Mouse (Mus musculus): ENCODE measurements around the gene Ntn1. TPM values are rescaled to one million over a fixed set of nuclear protein-coding genes. Genes with fewer than 3 reads are reported as not detected.

Ntn1 gene
- polyA plus RNA-seq, 1 experiment from 2014 or later, result 7.0 TPM

GRCm38 (mm10) chr11:68386589-68387440, 13.8 kb downstream of the Ntn1 start:
- Histone ChIP-seq H3K4me1 (peaks cover 63% of the 10 kb centered on the region), H3K9me3 (no peaks in the 10 kb centered on the region), H3K4me3 (peak overlapping the region; percentile 77), H3K27ac (peak overlapping the region; percentile 89), H3K36me3 (no peaks in the 10 kb centered on the region), H3K27me3 (ENCODE audit: insufficient read depth, poor library complexity, severe bottlenecking) (peaks cover 98% of the 10 kb centered on the region)
- 2% methylated on average over 84 of the region's 90 CpGs for WGBS
- no peak for DNase-seq (ENCODE audit: low spot score)

GRCm38 (mm10) chr11:68385921-68386588, 14.6 kb downstream of the Ntn1 start:
- H3K36me3 ChIP-seq, result no peaks in the 10 kb centered on the region
- H3K27ac ChIP-seq, result peak overlapping the region; percentile 89
- peaks cover 56% of the 10 kb centered on the region for H3K4me1 ChIP-seq
- H3K27me3 ChIP-seq (ENCODE audit: insufficient read depth, poor library complexity, severe bottlenecking), result peaks cover 98% of the 10 kb centered on the region
- WGBS, result under 1% methylated on average over 68 of the region's 68 CpGs
- H3K9me3 ChIP-seq, result no peaks in the 10 kb centered on the region
- no peak for DNase-seq (ENCODE audit: low spot score)
- peak overlapping the region; percentile 77 for H3K4me3 ChIP-seq

GRCm38 (mm10) chr11:68385021-68385821, 15.4 kb downstream of the Ntn1 start:
- under 1% methylated on average over 94 of the region's 94 CpGs for WGBS
- peak overlapping the region; percentile 89 for H3K27ac ChIP-seq
- H3K9me3 ChIP-seq, result no peaks in the 10 kb centered on the region
- peaks cover 98% of the 10 kb centered on the region for H3K27me3 ChIP-seq (ENCODE audit: insufficient read depth, poor library complexity, severe bottlenecking)
- H3K4me1 ChIP-seq, result peaks cover 48% of the 10 kb centered on the region
- H3K36me3 ChIP-seq, result no peaks in the 10 kb centered on the region
- no peak for DNase-seq (ENCODE audit: low spot score)
- peak overlapping the region; percentile 77 for H3K4me3 ChIP-seq

GRCm38 (mm10) chr11:68384592-68385020, 16.0 kb downstream of the Ntn1 start:
- peak overlapping the region; percentile 77 for H3K4me3 ChIP-seq
- H3K36me3 ChIP-seq, result no peaks in the 10 kb centered on the region
- no peaks in the 10 kb centered on the region for H3K9me3 ChIP-seq
- H3K4me1 ChIP-seq, result peaks cover 47% of the 10 kb centered on the region
- H3K27ac ChIP-seq, result peak overlapping the region; percentile 89
- under 1% methylated on average over 27 of the region's 27 CpGs for WGBS
- H3K27me3 ChIP-seq (ENCODE audit: insufficient read depth, poor library complexity, severe bottlenecking), result peaks cover 95% of the 10 kb centered on the region
- no peak for DNase-seq (ENCODE audit: low spot score)

GRCm38 (mm10) chr11:68384131-68384530, 16.5 kb downstream of the Ntn1 start:
- no peak overlapping the region; the same call in 1 of the 2 replicates for H3K27ac ChIP-seq
- no peak for DNase-seq (ENCODE audit: low spot score)
- WGBS, result 8% methylated on average over 12 of the region's 12 CpGs
- H3K4me3 ChIP-seq, result peak overlapping the region; percentile 77
- peaks cover 95% of the 10 kb centered on the region for H3K27me3 ChIP-seq (ENCODE audit: insufficient read depth, poor library complexity, severe bottlenecking)
- peaks cover 49% of the 10 kb centered on the region for H3K4me1 ChIP-seq
- no peaks in the 10 kb centered on the region for H3K36me3 ChIP-seq
- no peaks in the 10 kb centered on the region for H3K9me3 ChIP-seq

- Histone ChIP-seq H3K4me1 (peaks cover 55% of the 10 kb centered on the region), H3K4me3 (peak overlapping the region; percentile 77; the same call in 1 of the 2 replicates), H3K27me3 (ENCODE audit: insufficient read depth, poor library complexity, severe bottlenecking) (peaks cover 95% of the 10 kb centered on the region), H3K9me3 (no peaks in the 10 kb centered on the region), H3K27ac (no peak overlapping the region), H3K36me3 (no peaks in the 10 kb centered on the region)
- 6% methylated on average over 10 of the region's 10 CpGs for WGBS
- no peak for DNase-seq (ENCODE audit: low spot score)
Observed at GRCm38 (mm10) chr11:68383519-68383918, 17.1 kb downstream of the Ntn1 start.

DNA sequence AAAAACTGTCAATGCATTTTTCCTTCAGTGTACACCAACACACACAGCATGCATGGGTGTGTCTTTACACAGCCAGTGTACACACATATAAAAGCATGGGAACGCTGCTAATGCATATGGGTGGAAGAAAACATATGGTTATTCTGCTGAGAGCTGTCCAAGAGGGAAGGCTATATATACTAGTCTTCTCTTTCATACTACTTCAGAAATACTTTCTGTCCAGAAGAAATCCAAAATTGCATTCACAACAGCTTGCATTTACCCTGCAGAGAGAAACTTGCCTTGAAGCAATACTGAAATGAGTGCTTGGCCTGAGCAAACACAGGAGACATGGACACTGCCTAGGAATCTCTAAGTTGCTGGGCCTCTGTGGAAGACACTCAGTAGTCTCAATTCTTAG, 18.8 kb downstream of the Ntn1 start:
- H3K4me3 ChIP-seq, result no peak overlapping the region
- no peak for DNase-seq (ENCODE audit: low spot score)
- H3K4me1 ChIP-seq, result peaks cover 47% of the 10 kb centered on the region
- H3K36me3 ChIP-seq, result 0 out of 2 replicates have a peak, but pooled peaks cover 5% of the 10 kb centered on the region
- no peaks in the 10 kb centered on the region for H3K9me3 ChIP-seq
- WGBS, result 76% methylated on average over 1 of the region's 1 CpGs
- no peak overlapping the region for H3K27ac ChIP-seq
- H3K27me3 ChIP-seq (ENCODE audit: insufficient read depth, poor library complexity, severe bottlenecking), result peaks cover 88% of the 10 kb centered on the region

- H3K4me1 ChIP-seq, result peaks cover 42% of the 10 kb centered on the region
- peaks cover 88% of the 10 kb centered on the region for H3K27me3 ChIP-seq (ENCODE audit: insufficient read depth, poor library complexity, severe bottlenecking)
- no peaks in the 10 kb centered on the region for H3K9me3 ChIP-seq
- H3K4me3 ChIP-seq, result no peak overlapping the region
- 0 out of 2 replicates have a peak, but pooled peaks cover 5% of the 10 kb centered on the region for H3K36me3 ChIP-seq
- H3K27ac ChIP-seq, result no peak overlapping the region
- 76% methylated on average over 9 of the region's 9 CpGs for WGBS
- DNase-seq (ENCODE audit: low spot score), result no peak
Observed at GRCm38 (mm10) chr11:68381318-68381717, 19.3 kb downstream of the Ntn1 start.

- Histone ChIP-seq H3K9me3 (no peaks in the 10 kb centered on the region), H3K36me3 (0 out of 2 replicates have a peak, but pooled peaks cover 5% of the 10 kb centered on the region), H3K27me3 (ENCODE audit: insufficient read depth, poor library complexity, severe bottlenecking) (peaks cover 75% of the 10 kb centered on the region), H3K27ac (no peak overlapping the region), H3K4me3 (no peak overlapping the region), H3K4me1 (peaks cover 25% of the 10 kb centered on the region)
- WGBS, result 21% methylated on average over 16 of the region's 16 CpGs
- DNase-seq (ENCODE audit: low spot score), result no peak
Observed at GRCm38 (mm10) chr11:68378946-68379764, 21.5 kb downstream of the Ntn1 start.

DNA sequence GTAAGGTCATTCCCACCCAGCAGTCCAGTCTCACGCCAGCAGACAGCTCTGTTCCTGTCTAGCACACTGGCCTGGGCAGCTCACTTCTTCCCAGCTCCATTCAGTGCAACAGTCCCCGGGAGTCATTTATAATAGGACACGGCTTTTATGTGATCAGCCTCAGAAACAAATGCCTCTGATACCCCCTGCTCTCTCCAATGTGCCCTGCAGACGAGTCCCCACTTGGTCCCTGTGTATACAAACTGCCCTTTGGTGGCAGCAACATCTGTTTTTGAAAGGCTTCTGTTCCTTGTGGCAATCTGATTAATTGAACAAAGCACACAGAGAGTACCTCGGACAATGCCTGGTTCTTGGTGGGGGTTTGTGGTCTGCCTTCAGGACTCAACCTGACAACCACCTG, 22.2 kb downstream of the Ntn1 start:
- 44% methylated on average over 5 of the region's 5 CpGs for WGBS
- 0 out of 2 replicates have a peak, but pooled peaks cover 5% of the 10 kb centered on the region for H3K36me3 ChIP-seq

GRCm38 (mm10) chr11:68373105-68373504, 27.5 kb downstream of the Ntn1 start:
- no peak overlapping the region for H3K27ac ChIP-seq
- DNase-seq (ENCODE audit: low spot score), result no peak
- 61% methylated on average over 10 of the region's 10 CpGs for WGBS
- H3K27me3 ChIP-seq (ENCODE audit: insufficient read depth, poor library complexity, severe bottlenecking), result peaks cover 29% of the 10 kb centered on the region
- H3K36me3 ChIP-seq, result 0 out of 2 replicates have a peak, but pooled peaks cover 5% of the 10 kb centered on the region
- no peak overlapping the region for H3K4me3 ChIP-seq
- H3K4me1 ChIP-seq, result peaks cover 27% of the 10 kb centered on the region
- no peaks in the 10 kb centered on the region for H3K9me3 ChIP-seq

More for the DNA sequence above, 22.2 kb downstream of the Ntn1 start:
- H3K4me1 ChIP-seq, result peaks cover 30% of the 10 kb centered on the region
- no peak overlapping the region for H3K27ac ChIP-seq
- no peak for DNase-seq (ENCODE audit: low spot score)
- no peak overlapping the region for H3K4me3 ChIP-seq
- no peaks in the 10 kb centered on the region for H3K9me3 ChIP-seq
- H3K27me3 ChIP-seq (ENCODE audit: insufficient read depth, poor library complexity, severe bottlenecking), result peaks cover 70% of the 10 kb centered on the region

DNA sequence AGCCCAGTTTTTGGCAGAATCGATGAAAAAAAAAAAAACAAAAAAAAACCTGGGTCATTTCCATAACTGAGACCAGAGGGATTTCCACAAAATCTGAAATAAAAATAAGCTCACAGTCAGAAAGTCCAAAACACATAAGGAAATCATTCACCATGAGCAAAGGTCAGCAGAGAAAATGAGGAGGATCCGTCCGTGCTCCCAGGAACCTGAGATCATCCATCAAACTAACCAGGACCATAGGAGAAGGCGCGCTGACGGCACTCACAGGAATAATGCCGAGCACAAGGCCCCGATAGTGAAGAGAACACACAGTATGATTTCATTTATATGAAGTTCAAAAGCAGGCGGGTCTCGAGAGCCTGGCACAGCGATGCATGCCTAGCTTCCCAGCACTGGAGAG, 29.0 kb downstream of the Ntn1 start:
- Histone ChIP-seq H3K27me3 (ENCODE audit: insufficient read depth, poor library complexity, severe bottlenecking) (peaks cover 21% of the 10 kb centered on the region), H3K9me3 (no peaks in the 10 kb centered on the region), H3K36me3 (no peaks in the 10 kb centered on the region), H3K4me3 (no peak overlapping the region), H3K27ac (no peak overlapping the region), H3K4me1 (peaks cover 27% of the 10 kb centered on the region)
- no peak for DNase-seq (ENCODE audit: low spot score)
- WGBS, result 80% methylated on average over 11 of the region's 11 CpGs
